Mouse (Mus musculus) left cerebral cortex, postnatal 4 days (tissue): ENCODE data around the gene Taf5. TPM values are rescaled to one million over a fixed set of nuclear protein-coding genes. Genes with fewer than 3 reads are reported as not detected.

Experiments used
- DNase-seq: peaks from one replicate; pipeline ENCODE4 v3.0.0-alpha.2; 2022
- intact Hi-C: fragments of 180-260 bp; cut with DNase I; formaldehyde crosslinking; loops from one replicate; pipeline ENCODE4 v1.15.1; 2025
- total RNA-seq, 2 experiments: library from RNA; stranded (reverse); gene quantifications; 2 replicates each; pipeline ENCODE4 v1.2.3; 2021

Taf5 gene
- total RNA-seq, 2 experiments from 2014 or later: 7.8 to 8.6 TPM

DNA sequence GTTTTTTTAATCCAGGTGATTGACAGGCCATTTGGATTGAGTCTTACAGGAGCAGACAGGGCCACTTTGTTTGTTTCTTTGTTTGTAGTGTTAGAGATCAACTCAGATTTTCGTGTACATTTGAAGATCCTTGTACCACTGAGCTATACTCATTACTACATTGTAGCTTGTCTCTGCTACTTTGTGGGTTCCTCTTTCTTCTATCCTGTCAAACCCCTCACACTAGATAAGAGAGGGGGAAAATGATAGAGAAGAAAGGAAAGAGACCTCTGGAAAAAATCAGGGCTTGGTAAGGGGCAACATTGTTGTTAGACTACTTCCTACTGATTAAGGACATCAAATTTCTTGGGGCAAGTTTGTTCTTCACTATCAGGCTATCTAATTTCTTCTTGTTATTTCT, 9.9 kb upstream of the Taf5 start:
- no peak for DNase-seq
- intact Hi-C loops: no loop called here

GRCm38 (mm10) chr19:47065860-47066259, 1.7 kb upstream of the Taf5 start:
- DNase-seq: no peak
- intact Hi-C loops: no loop called here

DNA sequence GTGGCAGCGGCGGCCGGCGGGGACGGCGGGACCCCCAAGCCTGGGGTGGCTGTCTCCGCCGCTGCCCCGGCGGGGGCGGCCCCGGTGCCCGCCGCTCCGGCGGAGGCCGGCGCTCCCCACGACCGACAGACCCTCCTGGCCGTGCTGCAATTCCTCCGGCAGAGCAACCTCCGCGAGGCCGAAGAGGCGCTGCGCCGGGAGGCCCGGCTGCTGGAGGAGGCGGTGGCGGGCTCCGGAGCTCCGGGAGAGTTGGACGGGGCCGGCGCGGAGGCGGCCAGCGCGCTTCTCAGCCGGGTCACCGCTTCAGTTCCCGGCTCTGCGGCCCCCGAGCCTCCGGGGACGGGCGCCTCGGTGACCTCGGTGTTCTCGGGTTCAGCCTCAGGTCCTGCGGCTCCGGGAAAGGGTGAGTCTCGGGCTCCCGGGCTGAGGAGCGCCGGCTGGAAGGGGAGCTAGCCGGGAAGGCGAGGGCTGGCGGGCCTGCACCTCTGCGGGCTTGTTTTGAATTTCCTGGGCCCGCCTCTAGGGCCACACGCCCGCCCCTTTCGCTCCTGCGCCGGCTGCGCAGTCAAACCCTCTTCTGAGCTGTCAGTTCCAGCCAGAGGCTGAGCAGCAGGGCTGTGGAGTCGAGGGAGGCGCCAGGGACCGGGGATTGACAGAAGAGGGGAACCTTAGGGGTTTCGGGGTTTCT, 522 bp downstream of the Taf5 start:
- intact Hi-C loops: no loop called here
- DNase-seq: peak; percentile 82

DNA sequence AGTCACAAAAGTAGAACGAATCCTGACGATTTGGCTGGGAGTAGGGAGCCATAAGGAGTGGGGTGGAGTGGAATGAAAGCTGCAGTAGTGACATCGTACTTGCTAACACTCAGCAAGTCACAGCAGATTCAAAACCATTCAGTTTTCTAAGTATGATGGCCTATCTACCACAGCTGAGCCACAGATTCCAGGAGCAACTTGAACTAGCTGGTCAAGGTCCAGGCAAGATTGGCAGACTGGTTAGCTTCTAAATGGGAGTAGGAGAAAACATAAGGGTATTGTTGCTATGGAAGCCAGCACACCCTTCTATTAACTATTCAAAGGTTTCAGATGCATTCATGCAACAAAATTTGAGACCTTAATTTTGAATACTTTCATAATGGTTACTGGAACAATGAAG, 20.7 kb downstream of the Taf5 start:
- intact Hi-C loops: no loop called here

DNA sequence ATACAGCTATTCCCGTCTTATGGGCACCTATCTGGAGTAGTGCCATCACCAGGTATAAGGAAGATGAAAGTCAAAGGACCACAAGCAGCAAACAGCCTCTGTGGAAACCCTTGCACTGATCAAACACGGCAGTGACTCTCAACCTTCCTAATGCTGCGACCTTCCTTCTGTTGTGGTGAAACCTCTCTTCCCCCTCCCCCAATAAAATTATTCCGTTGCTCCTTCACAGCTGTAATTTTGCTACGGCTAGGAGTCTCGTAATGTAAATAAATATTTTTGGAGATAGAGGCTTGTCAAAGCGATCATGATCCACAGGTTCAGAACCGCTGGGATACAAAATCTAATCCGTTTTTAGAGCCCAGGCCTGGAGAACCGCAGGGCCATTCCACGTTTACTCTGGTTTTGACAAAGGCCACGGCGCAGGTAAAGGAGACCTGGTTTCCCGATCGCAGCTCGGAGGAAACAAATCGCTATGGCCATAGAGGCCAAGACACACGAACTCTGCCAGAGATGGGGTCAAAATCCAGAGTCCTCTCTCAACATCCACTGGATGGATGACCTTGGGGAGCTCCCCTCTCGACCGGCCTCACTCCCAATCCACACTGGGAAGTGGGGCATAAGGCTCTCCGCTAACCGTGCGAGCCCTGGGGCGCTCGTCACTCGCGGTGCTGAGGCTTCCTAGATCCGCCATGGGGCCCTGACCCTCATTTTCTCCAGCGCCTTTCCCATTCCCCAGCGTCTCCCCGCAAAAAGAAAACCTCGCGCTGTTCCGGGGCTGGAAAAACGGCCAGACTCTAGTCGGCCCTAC, 22.4 kb downstream of the Taf5 start:
- intact Hi-C loops: no loop called here
- no peak for DNase-seq

More for the DNA sequence above, 20.7 kb downstream of the Taf5 start:
- no peak for DNase-seq

DNA sequence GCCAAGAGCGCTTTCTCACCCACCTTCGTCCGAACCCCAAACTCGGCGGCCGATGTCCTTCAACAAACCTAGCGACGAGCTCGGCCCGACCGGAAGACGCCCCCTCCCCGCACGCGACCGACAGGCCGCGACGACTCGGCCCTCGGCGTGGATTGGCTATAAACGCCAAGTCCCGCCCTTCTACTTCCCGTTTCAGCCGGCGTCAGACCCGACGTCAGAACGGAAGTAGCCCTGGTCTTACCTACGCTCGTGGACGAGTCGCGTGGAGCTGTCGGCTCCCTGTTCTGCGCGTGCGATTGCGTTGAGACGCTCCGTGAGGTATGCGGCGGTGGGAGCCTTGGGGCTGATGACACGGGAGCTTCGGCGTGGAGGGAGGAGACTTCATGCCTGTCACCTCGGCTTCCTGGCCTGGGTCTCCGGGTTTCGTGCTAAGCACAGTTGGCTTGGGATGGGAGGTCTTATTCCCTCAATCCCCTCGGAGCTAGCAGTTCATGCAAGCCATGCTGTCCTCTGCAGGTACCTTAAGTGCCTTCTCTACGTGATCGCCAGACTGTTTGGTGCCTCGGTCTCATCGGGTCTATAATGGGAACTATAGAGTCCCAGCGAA, 23.1 kb downstream of the Taf5 start, which contains the start of the genes Usmg5 and Pdcd11:
TSS of gene Usmg5 (minus strand) at position 98 of the 607 bp plus-strand sequence.
TSS of gene Pdcd11 (plus strand) at position 219 of the 607 bp plus-strand sequence.
- intact Hi-C loops: no loop called here
- peak; percentile 96 for DNase-seq

GRCm38 (mm10) chr19:47101080-47101479, 33.5 kb downstream of the Taf5 start:
- DNase-seq: no peak
- intact Hi-C loops: no loop called here

GRCm38 (mm10) chr19:47104641-47105271, 37.2 kb downstream of the Taf5 start:
- intact Hi-C loops: no loop called here
- DNase-seq: no peak

DNA sequence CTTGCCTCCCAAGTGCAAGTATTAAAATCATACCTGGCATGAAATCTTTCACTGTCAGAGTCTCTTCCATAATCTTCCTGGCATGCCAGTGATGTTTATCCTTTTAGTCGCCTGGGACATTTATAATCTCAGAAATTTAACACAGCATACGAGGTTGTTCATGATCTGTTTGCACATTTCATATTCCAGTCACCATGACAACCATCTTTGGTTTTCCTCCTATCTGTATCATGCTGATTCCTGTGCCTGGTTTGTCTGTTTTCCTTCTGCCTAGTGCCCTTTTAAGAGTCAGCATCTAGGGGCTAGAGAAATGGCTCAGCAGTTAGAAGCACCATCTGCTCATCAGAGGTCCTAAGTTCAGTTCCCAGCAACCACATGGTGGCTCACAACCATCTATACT, 51.1 kb downstream of the Taf5 start:
- intact Hi-C loops: no loop called here
- DNase-seq: no peak

DNA sequence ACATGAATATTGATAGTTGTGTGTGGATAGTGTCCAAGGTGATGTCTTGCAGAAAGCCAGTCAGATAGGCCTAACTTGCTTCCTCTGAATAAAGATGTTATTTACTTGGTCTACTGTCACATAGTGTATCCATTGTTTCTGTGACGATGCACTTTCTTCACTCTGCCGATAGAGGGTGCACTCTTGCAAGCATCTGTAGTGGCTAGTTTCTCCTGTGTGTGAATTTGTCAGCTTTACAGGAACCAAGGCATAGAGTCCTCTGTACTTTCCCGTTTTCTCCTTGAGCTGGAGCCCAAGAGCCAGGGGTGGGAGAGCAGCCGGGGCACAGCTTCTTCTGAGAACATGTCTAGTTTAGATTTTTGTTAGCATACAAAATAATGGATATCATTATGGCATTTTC, 53.5 kb downstream of the Taf5 start:
- no peak for DNase-seq
- intact Hi-C loops: loop anchor here (5.0 kb wide), 1 partner anchor 46 kb away; no protein-coding TSS in a partner anchor

- DNase-seq: peak; percentile 39
- intact Hi-C loops: loop anchor here (5.0 kb wide), 1 partner anchor 44 kb away; no protein-coding TSS in a partner anchor
These were observed 55.3 kb downstream of the Taf5 start for GRCm38 (mm10) chr19:47122802-47123201.

DNA sequence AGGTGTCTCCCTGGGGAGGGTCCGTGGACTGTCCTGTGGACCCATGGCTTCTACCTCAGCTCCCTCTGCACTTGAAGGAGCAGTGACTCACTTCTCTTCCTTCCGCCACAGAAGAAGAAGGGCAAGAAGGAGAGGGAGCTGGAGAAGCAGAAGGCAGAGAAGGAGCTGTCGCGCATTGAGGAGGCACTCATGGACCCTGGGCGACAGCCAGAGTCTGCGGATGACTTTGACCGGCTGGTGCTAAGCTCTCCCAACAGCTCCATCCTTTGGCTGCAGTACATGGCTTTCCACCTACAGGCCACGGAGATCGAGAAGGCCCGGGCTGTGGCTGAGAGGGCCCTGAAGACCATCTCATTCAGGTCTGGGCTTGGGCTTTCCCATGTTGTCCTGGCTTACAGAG, 60.6 kb downstream of the Taf5 start:
- DNase-seq: no peak
- intact Hi-C loops: no loop called here

- no peak for DNase-seq
- intact Hi-C loops: no loop called here
These were observed 61.3 kb downstream of the Taf5 start for GRCm38 (mm10) chr19:47128835-47129234.

- no peak for DNase-seq
- intact Hi-C loops: no loop called here
These were observed 63.1 kb downstream of the Taf5 start for GRCm38 (mm10) chr19:47130551-47131125.

Other genes with a start within 250 kb of the Taf5 start
- gene Ina, start 53.0 kb upstream of the Taf5 start, total RNA-seq: 100 to 1,000 TPM; 246 to 250 TPM
- gene Nt5c2, start 52.6 kb upstream of the Taf5 start, total RNA-seq: 10 to 100 TPM; 84.0 to 93.6 TPM
- 10 to 100 TPM; 25.0 to 26.1 TPM for gene Pcgf6, start 16.8 kb upstream of the Taf5 start, total RNA-seq
- 100 to 1,000 TPM; 610 to 660 TPM for gene Usmg5, start 22.9 kb downstream of the Taf5 start, total RNA-seq
- gene Pdcd11, start 23.0 kb downstream of the Taf5 start, total RNA-seq: 10 to 100 TPM; 20.7 to 21.1 TPM
- 1 to 10 TPM; 1.2 to 2.2 TPM for gene Calhm2, start 70.5 kb downstream of the Taf5 start, total RNA-seq
- gene Calhm1, start 76.5 kb downstream of the Taf5 start, total RNA-seq: not detected
- not detected for gene Calhm3, start 90.0 kb downstream of the Taf5 start, total RNA-seq
- 10 to 100 TPM; 42.6 to 54.8 TPM for gene Neurl1a, start 111.1 kb downstream of the Taf5 start, total RNA-seq